Mouse (Mus musculus): Measurements from ENCODE around the gene Thap2. TPM values are rescaled to one million over a fixed set of nuclear protein-coding genes. Genes with fewer than 3 reads are reported as not detected.

Thap2 gene
- polyA plus RNA-seq (2012; rRNA removed), result 2.8 and 3.2 TPM in 2 replicates

GRCm38 (mm10) chr10:115384221-115385017 lies at the start of gene Thap2, which contains the start of gene Zfc3h1:
Thap2 (minus strand) TSS chr10:115384443.
Zfc3h1 (plus strand) TSS chr10:115384959.

GRCm38 (mm10) chr10:115361840-115362622 lies 22.2 kb downstream of the Thap2 start, which contains the start of gene Tmem19:
Tmem19 (minus strand) TSS chr10:115362501.

Other genes with a start within 250 kb of the Thap2 start
- gene Tph2, start 199.4 kb downstream of the Thap2 start, polyA plus RNA-seq (2012; rRNA removed), result not detected in 2 replicates
- 15.1 and 18.2 TPM in 2 replicates for gene Tbc1d15, start 133.0 kb downstream of the Thap2 start, polyA plus RNA-seq (2012; rRNA removed)
- 9.3 and 10.0 TPM in 2 replicates for gene Rab21, start 68.8 kb downstream of the Thap2 start, polyA plus RNA-seq (2012; rRNA removed)
- 6.8 and 7.6 TPM in 2 replicates for gene Tmem19, start 21.9 kb downstream of the Thap2 start, polyA plus RNA-seq (2012; rRNA removed)
- gene Zfc3h1, start 516 bp upstream of the Thap2 start, polyA plus RNA-seq (2012; rRNA removed), result 31.6 and 41.8 TPM in 2 replicates
- gene A930009A15Rik, start 185.5 kb upstream of the Thap2 start, polyA plus RNA-seq (2012; rRNA removed), result 0.17 and 0.22 TPM in 2 replicates
- gene Lgr5, start 203.3 kb upstream of the Thap2 start, polyA plus RNA-seq (2012; rRNA removed), result 0.54 and 0.61 TPM in 2 replicates

Measured in liver, embryonic 18 days (tissue).